Mouse (Mus musculus) midbrain, postnatal 0 days (tissue): Measurements from ENCODE around the gene Macrod1. TPM values are rescaled to one million over a fixed set of nuclear protein-coding genes. Genes with fewer than 3 reads are reported as not detected.

Experiments
- ATAC-seq: fragments of 200-750 bp; cut with Nextera tagmentation; 2 replicates; pipeline ENCODE4 v1.8.0; 2017; ENCODE audit warnings: moderate number of reproducible peaks, mild to moderate bottlenecking, moderate TSS enrichment, moderate library complexity; ENCODE audit not compliant: low FRiP score
- DNase-seq: peaks from one replicate; pipeline ENCODE4 v3.0.0-alpha.2; 2015; ENCODE audit warnings: low spot score
- H3K27ac ChIP-seq: fragments of 300-500 bp; sonication (generic); 2 replicates; pipeline ENCODE4 v1.5.1; 2014; ENCODE audit warnings: low read depth, mild to moderate bottlenecking, low read length, mixed read lengths
- H3K27me3 ChIP-seq: fragments of 300-500 bp; sonication (generic); 2 replicates; pipeline ENCODE4 v1.6.1; 2014; ENCODE audit warnings: low read length, control low read depth, mixed read lengths; ENCODE audit not compliant: insufficient read depth
- H3K36me3 ChIP-seq: fragments of 300-500 bp; sonication (generic); 2 replicates; pipeline ENCODE4 v1.6.1; 2014; ENCODE audit warnings: low read length, control low read depth, mixed read lengths; ENCODE audit not compliant: insufficient read depth
- H3K4me1 ChIP-seq: fragments of 300-500 bp; sonication (generic); 2 replicates; pipeline ENCODE4 v1.6.1; 2014; ENCODE audit warnings: mild to moderate bottlenecking, control low read depth, antibody characterized with exemption, low read length, mixed read lengths; ENCODE audit not compliant: insufficient read depth
- H3K4me2 ChIP-seq: fragments of 300-500 bp; sonication (generic); 2 replicates; pipeline ENCODE4 v1.6.1; 2014; ENCODE audit warnings: low read depth, mild to moderate bottlenecking, low read length, mixed read lengths; ENCODE audit not compliant: poor library complexity, severe bottlenecking
- H3K4me3 ChIP-seq: fragments of 300-500 bp; sonication (generic); 2 replicates; pipeline ENCODE4 v1.5.1; 2014; ENCODE audit warnings: low read depth, mild to moderate bottlenecking, low read length, moderate library complexity
- H3K9ac ChIP-seq: fragments of 300-500 bp; sonication (generic); replicated peaks from 2 replicates; pipeline ENCODE4 v1.6.1; 2014; ENCODE audit warnings: mild to moderate bottlenecking, low read length, moderate library complexity, mixed read lengths; ENCODE audit not compliant: poor library complexity, severe bottlenecking
- H3K9me3 ChIP-seq: fragments of 300-500 bp; sonication (generic); 2 replicates; pipeline ENCODE4 v1.6.1; 2016; ENCODE audit warnings: low read length, control low read depth
- CTCF ChIP-seq: IDR thresholded peaks from 2 replicates; pipeline ENCODE4 v1.5.1; 2016; ENCODE audit warnings: antibody characterized with exemption, mild to moderate bottlenecking
- whole genome bisulfite sequencing: fragments of 180-500 bp; shearing (Covaris S2); extraction: QIAGEN DNeasy Blood & Tissue Kit; methylation state at CpG from one replicate; pipeline ENCODE4 v1.1.7; 2014; 5-methylcytosine and 5-hydroxymethylcytosine counted together
- polyA plus RNA-seq: library from polyadenylated mRNA; unstranded; fragments of >200 nt; fragmentation: Nextera tagmentation; extraction: Ambion mirVana; gene quantifications from 2 replicates; pipeline ENCODE4 v1.2.1, GENCODE M21; 2015
- total RNA-seq: library from RNA; depleted of rRNA; stranded (reverse); fragments of >200 nt; gene quantifications from 2 replicates; pipeline ENCODE4 v1.2.3, GENCODE M21; 2014; rRNA removed

The Macrod1 gene
- total and polyA plus RNA-seq, 2 experiments from 2014 or later: 1.4 to 6.2 TPM

DNA sequence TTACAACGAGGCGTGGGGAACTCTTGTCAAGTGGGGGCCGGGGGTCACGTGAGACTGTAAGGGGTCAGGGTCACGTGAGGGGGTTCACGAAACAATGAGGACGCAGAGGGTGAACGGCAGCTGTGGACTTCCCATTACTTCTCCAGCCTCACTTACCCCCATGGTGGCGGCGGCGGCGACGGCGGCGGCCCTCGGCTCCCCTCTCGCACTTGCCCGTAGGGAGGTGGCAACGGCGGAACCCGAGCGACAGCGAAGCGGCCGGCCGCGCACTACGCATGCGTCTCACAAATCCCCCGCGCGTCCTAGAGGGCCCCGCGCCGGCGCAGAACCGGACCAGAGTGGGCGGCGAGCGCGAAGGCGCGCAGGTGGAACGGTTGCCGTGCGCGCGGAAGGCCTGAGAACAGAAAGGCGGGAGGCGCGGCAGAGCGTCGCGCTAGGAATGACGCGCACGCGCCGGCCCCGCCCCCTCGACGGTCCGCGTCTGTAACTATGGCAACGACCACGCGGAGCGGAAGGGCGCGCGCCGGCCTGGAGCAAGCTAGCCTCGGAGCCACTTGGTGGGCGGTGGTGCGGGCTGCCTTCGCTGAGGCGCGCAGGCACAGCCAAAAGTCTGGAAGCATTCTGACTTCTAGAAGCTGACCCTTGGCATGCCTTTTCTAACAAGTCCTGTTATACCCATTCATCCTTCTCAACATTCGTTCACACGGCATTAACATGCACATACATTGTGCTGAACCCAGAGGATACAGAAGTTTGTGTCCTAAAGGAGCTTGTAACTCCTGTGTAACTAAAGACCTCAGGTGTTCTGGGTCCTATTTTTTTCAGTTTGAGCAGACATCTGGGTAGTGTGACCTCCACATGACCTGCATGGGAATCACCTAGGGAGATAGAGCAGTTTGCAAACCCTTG is 184.4 kb downstream of the Macrod1 start, which contains the start of gene Naa40:
Gene Naa40, minus strand, starts transcription at position 402 of the 909 bp plus-strand sequence.
- peak; percentile 96 for ATAC-seq

DNA sequence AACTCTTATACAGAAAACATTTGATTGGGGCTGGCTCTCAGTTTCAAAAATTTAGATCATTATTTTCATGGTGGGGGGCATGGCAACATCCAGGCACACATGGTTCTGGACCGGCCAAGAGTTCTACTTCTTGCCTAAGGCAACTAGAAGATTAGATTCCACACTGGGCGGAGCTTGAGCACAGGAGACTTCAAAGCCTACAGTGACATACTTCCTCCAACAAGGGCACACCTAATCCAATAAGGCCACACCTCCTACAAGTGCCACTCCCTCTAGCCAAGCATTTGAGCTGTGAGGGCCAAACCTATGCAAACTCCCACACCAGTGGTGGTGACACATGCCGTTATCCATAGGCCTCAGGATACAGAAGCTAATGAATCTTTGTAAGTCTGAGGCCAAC is 189.4 kb downstream of the Macrod1 start:
- TF ChIP-seq CTCF: no peak
- DNase-seq: no peak
- Histone ChIP-seq H3K9me3 (no peaks in the 10 kb centered on the region), H3K27me3 (no peaks in the 10 kb centered on the region), H3K36me3 (no peaks in the 10 kb centered on the region), H3K4me2 (no peak overlapping the region), H3K9ac (no peak overlapping the region), H3K27ac (no peak overlapping the region), H3K4me3 (no peak overlapping the region), H3K4me1 (no peaks in the 10 kb centered on the region)
- WGBS: 78% methylated on average over 3 of the region's 3 CpGs
- no peak for ATAC-seq

More for the DNA sequence above, 184.4 kb downstream of the Macrod1 start, which contains the start of gene Naa40:
- under 1% methylated on average over 66 of the region's 80 CpGs for WGBS
- peak within 1 kb of the TSS; percentile 64 for H3K4me3 ChIP-seq
- TF ChIP-seq CTCF: no peak; the same call in 1 of the 2 replicates
- 0 out of 2 replicates have a peak, but pooled peaks cover 6% of the 10 kb centered on the region for H3K4me1 ChIP-seq
- peak within 1 kb of the TSS; percentile 77 for H3K27ac ChIP-seq
- H3K4me2 ChIP-seq: peak within 1 kb of the TSS; percentile 96
- no peaks in the 10 kb centered on the region for H3K9me3 ChIP-seq
- peak within 1 kb of the TSS; percentile 80 for H3K9ac ChIP-seq
- DNase-seq: peak; percentile 97
- no peaks in the 10 kb centered on the region for H3K36me3 ChIP-seq
- H3K27me3 ChIP-seq: no peaks in the 10 kb centered on the region

Other genes starting within 250 kb of the Macrod1 start
- gene Rps6ka4, start 216.2 kb upstream of the Macrod1 start, total RNA-seq: 20.6 and 31.1 TPM in 2 replicates
- 18.5 and 19.1 TPM in 2 replicates for gene Rps6ka4, start 216.2 kb upstream of the Macrod1 start, polyA plus RNA-seq
- gene Ccdc88b, start 198.6 kb upstream of the Macrod1 start, total RNA-seq: 1.0 and 1.9 TPM in 2 replicates
- gene Ccdc88b, start 198.6 kb upstream of the Macrod1 start, polyA plus RNA-seq: 0.86 and 1.8 TPM in 2 replicates
- 80.6 and 85.4 TPM in 2 replicates for gene Trmt112, start 147.1 kb upstream of the Macrod1 start, total RNA-seq
- 110 and 118 TPM in 2 replicates for gene Trmt112, start 147.1 kb upstream of the Macrod1 start, polyA plus RNA-seq
- gene Prdx5, start 146.7 kb upstream of the Macrod1 start, total RNA-seq: 211 and 223 TPM in 2 replicates
- 491 and 528 TPM in 2 replicates for gene Prdx5, start 146.7 kb upstream of the Macrod1 start, polyA plus RNA-seq
- gene Esrra, start 135.0 kb upstream of the Macrod1 start, total RNA-seq: 31.6 and 40.7 TPM in 2 replicates
- 7.2 and 7.3 TPM in 2 replicates for gene Esrra, start 135.0 kb upstream of the Macrod1 start, polyA plus RNA-seq
- 0.52 and 1.1 TPM in 2 replicates for gene Catsperz, start 131.4 kb upstream of the Macrod1 start, total RNA-seq
- 2.1 and 3.0 TPM in 2 replicates for gene Catsperz, start 131.4 kb upstream of the Macrod1 start, polyA plus RNA-seq
- gene Kcnk4, start 122.3 kb upstream of the Macrod1 start, total RNA-seq: 7.9 and 13.6 TPM in 2 replicates
- 17.8 and 18.0 TPM in 2 replicates for gene Kcnk4, start 122.3 kb upstream of the Macrod1 start, polyA plus RNA-seq
- gene Bad, start 114.9 kb upstream of the Macrod1 start, total RNA-seq: 50.3 and 55.9 TPM in 2 replicates
- 91.6 and 104 TPM in 2 replicates for gene Bad, start 114.9 kb upstream of the Macrod1 start, polyA plus RNA-seq
- gene Gpr137, start 114.3 kb upstream of the Macrod1 start, total RNA-seq: 88.5 and 101 TPM in 2 replicates
- 77.6 and 78.8 TPM in 2 replicates for gene Gpr137, start 114.3 kb upstream of the Macrod1 start, polyA plus RNA-seq
- 137 and 150 TPM in 2 replicates for gene Ppp1r14b, start 81.8 kb upstream of the Macrod1 start, total RNA-seq
- gene Ppp1r14b, start 81.8 kb upstream of the Macrod1 start, polyA plus RNA-seq: 143 and 144 TPM in 2 replicates
- gene Plcb3, start 80.3 kb upstream of the Macrod1 start, total RNA-seq: 14.7 and 16.6 TPM in 2 replicates
- 9.5 and 9.8 TPM in 2 replicates for gene Plcb3, start 80.3 kb upstream of the Macrod1 start, polyA plus RNA-seq
- 24.9 and 29.3 TPM in 2 replicates for gene Fkbp2, start 76.3 kb upstream of the Macrod1 start, total RNA-seq
- gene Fkbp2, start 76.3 kb upstream of the Macrod1 start, polyA plus RNA-seq: 149 and 155 TPM in 2 replicates
- 33.1 and 44.4 TPM in 2 replicates for gene Vegfb, start 69.2 kb upstream of the Macrod1 start, total RNA-seq
- gene Vegfb, start 69.2 kb upstream of the Macrod1 start, polyA plus RNA-seq: 77.7 and 83.2 TPM in 2 replicates
- 14.9 and 31.2 TPM in 2 replicates for gene Dnajc4, start 64.2 kb upstream of the Macrod1 start, total RNA-seq
- 21.6 and 25.7 TPM in 2 replicates for gene Dnajc4, start 64.2 kb upstream of the Macrod1 start, polyA plus RNA-seq
- gene Nudt22, start 60.7 kb upstream of the Macrod1 start, total RNA-seq: 12.8 and 19.6 TPM in 2 replicates
- gene Nudt22, start 60.7 kb upstream of the Macrod1 start, polyA plus RNA-seq: 17.8 and 22.0 TPM in 2 replicates
- 19.6 and 28.1 TPM in 2 replicates for gene Trpt1, start 60.7 kb upstream of the Macrod1 start, total RNA-seq
- gene Trpt1, start 60.7 kb upstream of the Macrod1 start, polyA plus RNA-seq: 19.8 and 23.4 TPM in 2 replicates
- gene Fermt3, start 37.3 kb upstream of the Macrod1 start, total RNA-seq: 5.6 and 6.2 TPM in 2 replicates
- gene Fermt3, start 37.3 kb upstream of the Macrod1 start, polyA plus RNA-seq: 3.0 and 3.4 TPM in 2 replicates
- 97.0 and 101 TPM in 2 replicates for gene Stip1, start 16.8 kb upstream of the Macrod1 start, total RNA-seq
- 142 and 147 TPM in 2 replicates for gene Stip1, start 16.8 kb upstream of the Macrod1 start, polyA plus RNA-seq
- 9.9 and 11.4 TPM in 2 replicates for gene Flrt1, start 48.9 kb downstream of the Macrod1 start, total RNA-seq
- gene Flrt1, start 48.9 kb downstream of the Macrod1 start, polyA plus RNA-seq: 9.8 and 11.9 TPM in 2 replicates
- 236 and 242 TPM in 2 replicates for gene Otub1, start 149.5 kb downstream of the Macrod1 start, total RNA-seq
- 257 and 277 TPM in 2 replicates for gene Otub1, start 149.5 kb downstream of the Macrod1 start, polyA plus RNA-seq
- 1,114 and 1,471 TPM in 2 replicates for gene Cox8a, start 160.8 kb downstream of the Macrod1 start, total RNA-seq
- 1,645 and 1,756 TPM in 2 replicates for gene Cox8a, start 160.8 kb downstream of the Macrod1 start, polyA plus RNA-seq
- 58.3 and 62.5 TPM in 2 replicates for gene Naa40, start 184.4 kb downstream of the Macrod1 start, total RNA-seq
- 45.6 and 46.1 TPM in 2 replicates for gene Naa40, start 184.4 kb downstream of the Macrod1 start, polyA plus RNA-seq
- 40.7 and 53.1 TPM in 2 replicates for gene Rcor2, start 210.5 kb downstream of the Macrod1 start, total RNA-seq
- 8.9 and 9.7 TPM in 2 replicates for gene Rcor2, start 210.5 kb downstream of the Macrod1 start, polyA plus RNA-seq